Mouse (Mus musculus) heart, embryonic 11.5 days (tissue): Measurements from ENCODE around the gene Ltf. TPM values are rescaled to one million over a fixed set of nuclear protein-coding genes. Genes with fewer than 3 reads are reported as not detected.

ENCODE experiments used
- ATAC-seq: fragments of 200-750 bp; cut with Nextera tagmentation; replicated peaks from 2 replicates; pipeline ENCODE4 v1.8.0; 2017; ENCODE audit warnings: moderate library complexity; ENCODE audit not compliant: insufficient number of reproducible peaks, low FRiP score, low TSS enrichment
- H3K27ac ChIP-seq: fragments of 300-500 bp; sonication (generic); 2 replicates; pipeline ENCODE4 v1.5.1; 2014; ENCODE audit warnings: mild to moderate bottlenecking, low read depth, low read length
- H3K27me3 ChIP-seq: fragments of 300-500 bp; sonication (generic); 2 replicates; pipeline ENCODE4 v1.6.1; 2014; ENCODE audit warnings: mild to moderate bottlenecking, low read length, mixed read lengths; ENCODE audit not compliant: control insufficient read depth, insufficient read depth
- H3K36me3 ChIP-seq: fragments of 300-500 bp; sonication (generic); 2 replicates; pipeline ENCODE4 v1.6.1; 2014; ENCODE audit warnings: mild to moderate bottlenecking, low read length, moderate library complexity, mixed read lengths; ENCODE audit not compliant: control insufficient read depth, insufficient read depth
- H3K4me1 ChIP-seq: fragments of 300-500 bp; sonication (generic); 2 replicates; pipeline ENCODE4 v1.6.1; 2014; ENCODE audit warnings: low read length; ENCODE audit not compliant: control insufficient read depth, insufficient read depth
- H3K4me2 ChIP-seq: fragments of 300-500 bp; sonication (generic); 2 replicates; pipeline ENCODE4 v1.6.1; 2014; ENCODE audit warnings: mild to moderate bottlenecking, moderate library complexity
- H3K4me3 ChIP-seq: fragments of 300-500 bp; sonication (generic); 2 replicates; pipeline ENCODE4 v1.5.1; 2014; ENCODE audit warnings: low read depth, low read length
- H3K9ac ChIP-seq: fragments of 300-500 bp; sonication (generic); 2 replicates; pipeline ENCODE4 v1.6.1; 2014; ENCODE audit warnings: mild to moderate bottlenecking, low read depth, low read length, moderate library complexity
- H3K9me3 ChIP-seq: fragments of 300-500 bp; sonication (generic); replicated peaks from 2 replicates; pipeline ENCODE4 v1.6.1; 2016; ENCODE audit warnings: low read length; ENCODE audit not compliant: control insufficient read depth
- WGBS: fragments of 180-500 bp; shearing (Covaris S2); extraction: QIAGEN DNeasy Blood & Tissue Kit; methylation state at CpG from one replicate; pipeline ENCODE4 v1.1.7; 2014; ENCODE audit not compliant: insufficient replicate concordance; 5-methylcytosine and 5-hydroxymethylcytosine counted together
- polyA plus RNA-seq: library from polyadenylated mRNA; unstranded; fragments of >200 nt; fragmentation: Nextera tagmentation; extraction: Ambion mirVana; gene quantifications from 2 replicates; pipeline ENCODE4 v1.2.1, GENCODE M21; 2014

The Ltf gene
- polyA plus RNA-seq, 1 experiment from 2014 or later: 0.72 TPM

DNA sequence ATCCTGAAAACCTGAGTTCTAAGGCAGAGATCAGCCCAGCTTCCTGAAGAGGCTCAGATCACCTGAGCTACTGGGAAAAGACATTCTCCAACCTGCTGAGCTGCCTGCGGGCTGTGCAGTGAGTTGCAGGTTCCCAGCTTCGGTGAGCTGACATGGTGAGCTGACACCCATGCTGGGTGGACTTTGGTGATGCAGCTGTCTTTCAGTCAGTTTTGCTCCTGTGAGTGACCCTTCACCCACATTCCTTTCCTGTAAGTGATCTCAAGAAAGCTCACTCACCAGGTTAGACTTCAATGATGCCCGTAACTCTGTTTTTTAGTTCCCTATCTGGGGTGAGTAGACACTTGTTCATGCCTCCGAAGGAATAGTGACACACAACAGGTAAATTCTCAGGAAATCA is 66.3 kb downstream of the Ltf start:
- ATAC-seq: no peak
- 32% methylated on average over 4 of the region's 4 CpGs for WGBS
- Histone ChIP-seq H3K4me2 (no peak overlapping the region), H3K9ac (no peak overlapping the region), H3K27me3 (peaks cover 8% of the 10 kb centered on the region; the same call in 1 of the 2 replicates), H3K36me3 (no peaks in the 10 kb centered on the region), H3K9me3 (no peaks in the 10 kb centered on the region), H3K27ac (no peak overlapping the region), H3K4me1 (peaks cover 12% of the 10 kb centered on the region), H3K4me3 (no peak overlapping the region)

GRCm38 (mm10) chr9:111086137-111086536 is 67.1 kb downstream of the Ltf start:
- Histone ChIP-seq H3K9me3 (no peaks in the 10 kb centered on the region), H3K4me3 (no peak overlapping the region), H3K4me2 (no peak overlapping the region), H3K27me3 (peaks cover 8% of the 10 kb centered on the region; the same call in 1 of the 2 replicates), H3K9ac (no peak overlapping the region), H3K27ac (no peak overlapping the region), H3K4me1 (peaks cover 12% of the 10 kb centered on the region), H3K36me3 (no peaks in the 10 kb centered on the region)
- 52% methylated on average over 6 of the region's 6 CpGs for WGBS
- ATAC-seq: no peak

DNA sequence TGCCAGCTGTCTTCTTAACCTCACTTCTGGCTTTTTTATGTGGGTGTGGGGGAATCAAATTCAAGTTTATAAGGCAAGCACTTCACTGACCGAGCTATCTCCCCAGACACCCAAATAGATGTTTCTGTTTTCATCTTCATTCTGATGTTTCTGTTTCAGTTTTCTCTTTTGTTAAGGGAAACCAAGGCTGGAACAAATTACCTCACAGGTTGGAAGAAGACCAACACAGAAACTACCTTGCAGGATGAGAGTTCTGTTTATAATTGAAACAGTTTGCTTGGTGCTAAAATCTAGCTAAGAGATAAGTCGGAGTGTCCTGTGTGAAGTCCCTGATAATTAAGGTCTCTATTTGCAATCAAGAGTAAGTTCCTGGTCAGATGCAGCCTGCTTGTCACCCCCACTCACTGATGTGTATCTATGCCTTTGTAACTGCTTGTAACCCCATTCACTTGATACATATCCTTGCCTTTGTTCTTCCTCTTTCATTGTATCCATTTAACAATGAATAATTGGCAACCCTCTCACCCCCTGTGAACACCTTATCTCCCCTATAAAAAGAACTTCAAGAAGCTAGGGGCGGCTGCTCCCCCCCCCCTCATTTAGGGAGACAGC is 68.0 kb downstream of the Ltf start:
- Histone ChIP-seq H3K27me3 (peaks cover 8% of the 10 kb centered on the region; the same call in 1 of the 2 replicates), H3K9me3 (no peaks in the 10 kb centered on the region), H3K4me1 (peaks cover 8% of the 10 kb centered on the region), H3K4me2 (no peak overlapping the region), H3K9ac (no peak overlapping the region), H3K36me3 (no peaks in the 10 kb centered on the region), H3K4me3 (no peak overlapping the region), H3K27ac (no peak overlapping the region)
- ATAC-seq: no peak
- WGBS: 19% methylated on average over 3 of the region's 3 CpGs

GRCm38 (mm10) chr9:111087960-111088359 is 68.9 kb downstream of the Ltf start:
- 5% methylated on average over 5 of the region's 5 CpGs for WGBS
- ATAC-seq: no peak
- H3K27me3 ChIP-seq: peaks cover 8% of the 10 kb centered on the region; the same call in 1 of the 2 replicates
- peaks cover 7% of the 10 kb centered on the region for H3K4me1 ChIP-seq
- no peak overlapping the region for H3K27ac ChIP-seq
- no peaks in the 10 kb centered on the region for H3K9me3 ChIP-seq
- peak overlapping the region; percentile 16 for H3K4me2 ChIP-seq
- H3K4me3 ChIP-seq: no peak overlapping the region
- no peak overlapping the region for H3K9ac ChIP-seq
- H3K36me3 ChIP-seq: no peaks in the 10 kb centered on the region

GRCm38 (mm10) chr9:111088886-111089285 is 69.8 kb downstream of the Ltf start:
- no peak for ATAC-seq
- Histone ChIP-seq H3K27ac (no peak overlapping the region), H3K9ac (no peak overlapping the region), H3K9me3 (no peaks in the 10 kb centered on the region), H3K4me1 (peaks cover 10% of the 10 kb centered on the region), H3K4me2 (no peak overlapping the region), H3K4me3 (no peak overlapping the region), H3K27me3 (peaks cover 8% of the 10 kb centered on the region; the same call in 1 of the 2 replicates), H3K36me3 (no peaks in the 10 kb centered on the region)
- WGBS: 36% methylated on average over 7 of the region's 7 CpGs

Other genes with a start within 250 kb of the Ltf start
- gene Prss42, start 221.1 kb upstream of the Ltf start, polyA plus RNA-seq: not detected in 2 replicates
- not detected in 2 replicates for gene Prss44, start 205.3 kb upstream of the Ltf start, polyA plus RNA-seq
- gene Prss43, start 192.6 kb upstream of the Ltf start, polyA plus RNA-seq: not detected in 2 replicates
- gene Prss45, start 184.7 kb upstream of the Ltf start, polyA plus RNA-seq: not detected in 2 replicates
- not detected in 2 replicates for gene Prss46, start 174.8 kb upstream of the Ltf start, polyA plus RNA-seq
- 0.23 and 1.6 TPM in 2 replicates for gene Prss50, start 161.3 kb upstream of the Ltf start, polyA plus RNA-seq
- 0.64 and 1.7 TPM in 2 replicates for gene Als2cl, start 139.4 kb upstream of the Ltf start, polyA plus RNA-seq
- 0.07 TPM in 1 of 2 replicates, not detected in the other for gene Tmie, start 139.2 kb upstream of the Ltf start, polyA plus RNA-seq
- not detected in 2 replicates for gene Fam240a, start 102.4 kb upstream of the Ltf start, polyA plus RNA-seq
- gene Tdgf1, start 73.1 kb upstream of the Ltf start, polyA plus RNA-seq: not detected in 2 replicates
- gene Lrrc2, start 67.7 kb upstream of the Ltf start, polyA plus RNA-seq: 2.0 and 2.1 TPM in 2 replicates
- 0.14 and 0.29 TPM in 2 replicates for gene Rtp3, start 28.7 kb upstream of the Ltf start, polyA plus RNA-seq
- 5.6 and 5.7 TPM in 2 replicates for gene Ccrl2, start 38.2 kb downstream of the Ltf start, polyA plus RNA-seq
- gene Lrrfip2, start 98.3 kb downstream of the Ltf start, polyA plus RNA-seq: 51.9 and 55.6 TPM in 2 replicates